Mouse (Mus musculus) liver, embryonic 15.5 days (tissue): Measurements from ENCODE around the gene Rtn4ip1. TPM values are rescaled to one million over a fixed set of nuclear protein-coding genes. Genes with fewer than 3 reads are reported as not detected.

Experiments
- ATAC-seq: fragments of 200-750 bp; cut with Nextera tagmentation; 2 replicates; pipeline ENCODE4 v1.8.0; 2017; ENCODE audit warnings: moderate number of reproducible peaks, mild to moderate bottlenecking, moderate library complexity; ENCODE audit not compliant: insufficient read depth
- H3K27ac ChIP-seq: fragments of 300-500 bp; sonication (generic); replicated peaks from 2 replicates; pipeline ENCODE4 v1.5.1; 2015; ENCODE audit warnings: mild to moderate bottlenecking, inconsistent platforms
- H3K27me3 ChIP-seq: fragments of 300-500 bp; sonication (generic); 2 replicates; pipeline ENCODE4 v1.6.1; 2015; ENCODE audit warnings: mild to moderate bottlenecking, inconsistent platforms
- H3K36me3 ChIP-seq: fragments of 300-500 bp; sonication (generic); replicated peaks from 2 replicates; pipeline ENCODE4 v1.6.1; 2015; ENCODE audit warnings: moderate library complexity, mild to moderate bottlenecking, inconsistent platforms
- H3K4me1 ChIP-seq: fragments of 300-500 bp; sonication (generic); replicated peaks from 2 replicates; pipeline ENCODE4 v1.6.1; 2015; ENCODE audit warnings: inconsistent platforms
- H3K4me2 ChIP-seq: fragments of 300-500 bp; sonication (generic); 2 replicates; pipeline ENCODE4 v1.6.1; 2015; ENCODE audit warnings: moderate library complexity, mild to moderate bottlenecking, inconsistent platforms
- H3K4me3 ChIP-seq: fragments of 300-500 bp; sonication (generic); replicated peaks from 2 replicates; pipeline ENCODE4 v1.5.1; 2015; ENCODE audit warnings: mild to moderate bottlenecking, inconsistent platforms
- H3K9ac ChIP-seq: fragments of 300-500 bp; sonication (generic); 2 replicates; pipeline ENCODE4 v1.6.1; 2015; ENCODE audit warnings: moderate library complexity, mild to moderate bottlenecking, inconsistent platforms
- H3K9me3 ChIP-seq: fragments of 300-500 bp; sonication (generic); replicated peaks from 2 replicates; pipeline ENCODE4 v1.6.1; 2016; ENCODE audit warnings: inconsistent platforms
- WGBS: fragments of 180-500 bp; shearing (Covaris S2); methylation state at CpG from one replicate; pipeline ENCODE4 v1.1.7; 2015; ENCODE audit warnings: mixed read lengths; ENCODE audit not compliant: insufficient replicate concordance; 5-methylcytosine and 5-hydroxymethylcytosine counted together
- polyA plus RNA-seq: library from polyadenylated mRNA; unstranded; fragments of >200 nt; fragmentation: Nextera tagmentation; extraction: Ambion mirVana; gene quantifications from 2 replicates; pipeline ENCODE4 v1.2.1, GENCODE M21; 2015

The Rtn4ip1 gene
- 8.8 and 10.4 TPM in 2 replicates for polyA plus RNA-seq

GRCm38 (mm10) chr10:43901578-43902194, at the start of gene Rtn4ip1, which contains the start of gene Qrsl1:
TSS of gene Rtn4ip1 (plus strand) at chr10:43901807.
TSS of gene Qrsl1 (minus strand) at chr10:43901745.
- Histone ChIP-seq H3K9me3 (no peaks in the 10 kb centered on the region), H3K27me3 (no peaks in the 10 kb centered on the region), H3K4me3 (peak within 1 kb of the TSS; percentile 93), H3K4me2 (peak within 1 kb of the TSS; percentile 83), H3K4me1 (peaks cover 21% of the 10 kb centered on the region), H3K27ac (peak within 1 kb of the TSS; percentile 53; the same call in 1 of the 2 replicates), H3K9ac (peak within 1 kb of the TSS; percentile 68), H3K36me3 (no peaks in the 10 kb centered on the region)
- ATAC-seq: peak; percentile 94
- WGBS: under 1% methylated on average over 40 of the region's 40 CpGs

- Histone ChIP-seq H3K4me3 (no peak overlapping the region), H3K9ac (no peak overlapping the region), H3K27me3 (no peaks in the 10 kb centered on the region), H3K9me3 (no peaks in the 10 kb centered on the region), H3K4me2 (no peak overlapping the region), H3K27ac (no peak overlapping the region), H3K36me3 (no peaks in the 10 kb centered on the region), H3K4me1 (no peaks in the 10 kb centered on the region; the same call in none of the 2 replicates)
- WGBS: 47% methylated on average over 5 of the region's 5 CpGs
- no peak for ATAC-seq
Measured at GRCm38 (mm10) chr10:43851898-43852297, 49.7 kb upstream of the Rtn4ip1 start.

- Histone ChIP-seq H3K9me3 (no peaks in the 10 kb centered on the region), H3K27me3 (no peaks in the 10 kb centered on the region), H3K27ac (no peak overlapping the region), H3K4me2 (no peak overlapping the region; the same call in 1 of the 2 replicates), H3K9ac (no peak overlapping the region), H3K36me3 (no peaks in the 10 kb centered on the region), H3K4me1 (no peaks in the 10 kb centered on the region; the same call in none of the 2 replicates), H3K4me3 (no peak overlapping the region)
- 59% methylated on average over 9 of the region's 9 CpGs for WGBS
- no peak for ATAC-seq
Measured at GRCm38 (mm10) chr10:43855916-43856315, 45.7 kb upstream of the Rtn4ip1 start.

- H3K4me3 ChIP-seq: no peak overlapping the region
- no peaks in the 10 kb centered on the region; the same call in none of the 2 replicates for H3K4me1 ChIP-seq
- 19% methylated on average over 3 of the region's 3 CpGs for WGBS
- H3K4me2 ChIP-seq: no peak overlapping the region; the same call in 1 of the 2 replicates
- no peaks in the 10 kb centered on the region for H3K9me3 ChIP-seq
- no peak for ATAC-seq
- H3K27ac ChIP-seq: 0 out of 2 replicates have a peak overlapping the region, but pooled peaks have one; percentile 14
- H3K9ac ChIP-seq: no peak overlapping the region
- no peaks in the 10 kb centered on the region for H3K27me3 ChIP-seq
- no peaks in the 10 kb centered on the region for H3K36me3 ChIP-seq
Measured at GRCm38 (mm10) chr10:43856351-43856750, 45.3 kb upstream of the Rtn4ip1 start.

GRCm38 (mm10) chr10:43870752-43871151, 30.9 kb upstream of the Rtn4ip1 start:
- Histone ChIP-seq H3K9ac (no peak overlapping the region), H3K4me1 (no peaks in the 10 kb centered on the region), H3K9me3 (no peaks in the 10 kb centered on the region), H3K27ac (no peak overlapping the region), H3K4me3 (no peak overlapping the region), H3K27me3 (no peaks in the 10 kb centered on the region), H3K36me3 (no peaks in the 10 kb centered on the region), H3K4me2 (no peak overlapping the region)
- ATAC-seq: no peak
- 58% methylated on average over 10 of the region's 10 CpGs for WGBS

GRCm38 (mm10) chr10:43871458-43871857, 30.1 kb upstream of the Rtn4ip1 start:
- Histone ChIP-seq H3K27ac (no peak overlapping the region), H3K4me1 (no peaks in the 10 kb centered on the region), H3K9me3 (no peaks in the 10 kb centered on the region), H3K4me3 (no peak overlapping the region), H3K4me2 (no peak overlapping the region), H3K36me3 (no peaks in the 10 kb centered on the region), H3K9ac (no peak overlapping the region), H3K27me3 (no peaks in the 10 kb centered on the region)
- 63% methylated on average over 1 of the region's 1 CpGs for WGBS
- ATAC-seq: no peak

GRCm38 (mm10) chr10:43887676-43888075, 13.9 kb upstream of the Rtn4ip1 start:
- no peaks in the 10 kb centered on the region for H3K9me3 ChIP-seq
- no peaks in the 10 kb centered on the region for H3K27me3 ChIP-seq
- 75% methylated on average over 9 of the region's 9 CpGs for WGBS
- no peaks in the 10 kb centered on the region for H3K4me1 ChIP-seq
- 0 out of 2 replicates have a peak, but pooled peaks cover 6% of the 10 kb centered on the region for H3K36me3 ChIP-seq
- H3K4me2 ChIP-seq: no peak overlapping the region
- ATAC-seq: no peak
- H3K4me3 ChIP-seq: no peak overlapping the region
- no peak overlapping the region for H3K27ac ChIP-seq
- H3K9ac ChIP-seq: no peak overlapping the region

GRCm38 (mm10) chr10:43888976-43889375, 12.6 kb upstream of the Rtn4ip1 start:
- Histone ChIP-seq H3K4me2 (no peak overlapping the region), H3K36me3 (peaks cover 14% of the 10 kb centered on the region; the same call in 1 of the 2 replicates), H3K27ac (no peak overlapping the region), H3K9me3 (no peaks in the 10 kb centered on the region), H3K27me3 (no peaks in the 10 kb centered on the region), H3K4me1 (no peaks in the 10 kb centered on the region), H3K4me3 (no peak overlapping the region), H3K9ac (no peak overlapping the region)
- 85% methylated on average over 16 of the region's 16 CpGs for WGBS
- no peak for ATAC-seq

- 85% methylated on average over 4 of the region's 4 CpGs for WGBS
- Histone ChIP-seq H3K27ac (no peak overlapping the region), H3K4me3 (no peak overlapping the region), H3K27me3 (no peaks in the 10 kb centered on the region), H3K4me1 (peaks cover 5% of the 10 kb centered on the region), H3K9me3 (no peaks in the 10 kb centered on the region), H3K36me3 (peaks cover 12% of the 10 kb centered on the region; the same call in 1 of the 2 replicates), H3K4me2 (no peak overlapping the region), H3K9ac (no peak overlapping the region)
- no peak for ATAC-seq
Measured at GRCm38 (mm10) chr10:43892971-43893370, 8.6 kb upstream of the Rtn4ip1 start.

GRCm38 (mm10) chr10:43896065-43896464, 5.5 kb upstream of the Rtn4ip1 start:
- 0 out of 2 replicates have a peak, but pooled peaks have one; percentile 42 for ATAC-seq
- H3K27ac ChIP-seq: no peak overlapping the region
- H3K4me2 ChIP-seq: no peak overlapping the region
- no peak overlapping the region for H3K4me3 ChIP-seq
- WGBS: 76% methylated on average over 8 of the region's 8 CpGs
- peaks cover 14% of the 10 kb centered on the region for H3K4me1 ChIP-seq
- H3K9ac ChIP-seq: no peak overlapping the region
- no peaks in the 10 kb centered on the region for H3K27me3 ChIP-seq
- no peaks in the 10 kb centered on the region for H3K9me3 ChIP-seq
- H3K36me3 ChIP-seq: peaks cover 12% of the 10 kb centered on the region; the same call in 1 of the 2 replicates

GRCm38 (mm10) chr10:43898276-43898675, 3.3 kb upstream of the Rtn4ip1 start:
- H3K27me3 ChIP-seq: no peaks in the 10 kb centered on the region
- no peak overlapping the region for H3K9ac ChIP-seq
- peaks cover 26% of the 10 kb centered on the region for H3K4me1 ChIP-seq
- H3K4me2 ChIP-seq: no peak overlapping the region
- H3K27ac ChIP-seq: no peak overlapping the region
- H3K4me3 ChIP-seq: no peak overlapping the region
- no peak for ATAC-seq
- H3K36me3 ChIP-seq: peaks cover 5% of the 10 kb centered on the region; the same call in 1 of the 2 replicates
- WGBS: 80% methylated on average over 7 of the region's 7 CpGs
- no peaks in the 10 kb centered on the region for H3K9me3 ChIP-seq
